Mouse (Mus musculus) adipose tissue, adult 10 weeks (tissue): ENCODE results near the gene Ppme1. TPM values are rescaled to one million over a fixed set of nuclear protein-coding genes. Genes with fewer than 3 reads are reported as not detected.

ENCODE experiments used
- polyA plus RNA-seq: library from polyadenylated mRNA; stranded (reverse); fragments of 350-450 nt; fragmentation: Illumina TruSeq; extraction: RNeasy Lipid Tissue Mini Kit (QIAGEN cat#74804); gene quantifications from one replicate; pipeline ENCODE4 v1.2.3, GENCODE M21; 2014; ENCODE audit warnings: low read depth, low replicate concordance

Ppme1 gene
- polyA plus RNA-seq = 35.6 TPM

DNA sequence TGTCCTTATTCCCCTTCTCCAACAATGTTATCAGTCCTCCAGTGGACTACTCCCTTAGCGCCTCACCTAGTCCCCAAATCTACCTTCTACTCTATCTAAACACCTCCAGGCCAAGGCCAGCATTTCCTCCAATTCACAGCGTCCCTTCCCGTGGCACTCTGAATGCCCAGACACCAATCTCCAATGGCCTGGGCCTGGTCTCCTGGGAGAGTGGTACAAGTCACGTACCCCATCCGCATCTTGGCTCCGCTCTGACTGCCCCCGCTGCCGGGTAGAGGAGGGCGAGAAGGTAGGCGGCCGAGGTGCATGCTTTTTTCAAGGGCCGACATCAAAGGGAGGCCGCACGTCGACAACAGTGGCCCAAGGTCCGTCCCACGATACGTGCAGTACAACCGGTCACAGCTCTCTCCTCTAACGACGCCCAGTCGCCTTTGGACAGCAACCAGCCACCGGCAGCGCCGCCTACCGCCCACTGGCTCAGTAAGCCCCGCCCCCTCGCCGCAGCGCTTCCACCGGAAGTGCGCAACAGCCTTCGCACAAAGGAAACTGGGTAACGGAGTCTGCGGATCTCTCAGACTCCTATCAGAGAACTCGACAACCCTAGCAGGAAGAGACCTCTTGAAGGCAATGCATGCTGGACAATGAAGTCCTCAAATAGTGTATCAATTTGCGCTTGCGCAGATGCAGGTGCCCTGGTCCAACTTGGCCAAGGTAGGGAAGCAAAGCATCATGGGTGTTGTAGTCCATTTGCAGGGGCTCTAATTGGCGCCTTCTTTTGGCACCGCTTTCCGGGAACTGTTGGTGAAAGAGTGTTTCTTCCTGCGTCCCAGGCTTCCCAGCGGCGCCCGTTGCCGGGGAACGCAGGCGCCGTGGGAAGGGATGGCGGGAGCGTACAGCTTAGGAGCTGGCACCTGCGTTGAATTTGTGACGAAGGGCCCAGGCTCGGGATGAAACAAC is at the start of gene Ppme1, which contains the start of gene C2cd3:
TSS of gene Ppme1 (minus strand) at position 813 of the 957 bp plus-strand sequence.
TSS of gene C2cd3 (plus strand) at position 739 of the 957 bp plus-strand sequence.

DNA sequence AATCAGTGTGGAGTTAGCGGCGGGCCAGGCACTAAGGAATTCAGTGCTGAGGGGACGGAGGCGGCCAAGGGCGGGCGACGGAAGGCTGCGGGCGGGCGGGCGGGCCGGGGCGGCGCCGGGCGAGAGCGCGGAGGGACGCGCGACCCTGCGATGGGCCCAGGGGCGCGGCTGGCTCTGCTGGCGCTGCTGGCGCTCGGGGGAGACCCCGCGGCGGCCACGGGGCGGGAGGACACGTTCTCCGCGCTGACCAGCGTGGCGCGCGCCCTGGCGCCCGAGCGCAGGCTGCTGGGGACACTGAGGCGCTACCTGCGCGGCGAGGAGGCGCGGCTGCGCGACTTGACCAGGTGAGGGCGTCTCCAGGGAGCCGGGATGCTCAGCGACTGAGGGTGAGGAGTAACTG is 86.7 kb downstream of the Ppme1 start, which contains the start of gene P4ha3:
TSS of gene P4ha3 (plus strand) at position 138 of the 400 bp plus-strand sequence.

Other genes starting within 250 kb of the Ppme1 start
- gene Lipt2, start 213.0 kb downstream of the Ppme1 start, polyA plus RNA-seq = 10.1 TPM
- 12.2 TPM for gene Kcne3, start 195.8 kb downstream of the Ppme1 start, polyA plus RNA-seq
- 7.0 TPM for gene Pgm2l1, start 144.9 kb downstream of the Ppme1 start, polyA plus RNA-seq
- gene P4ha3, start 86.8 kb downstream of the Ppme1 start, polyA plus RNA-seq = not detected
- 24.0 TPM for gene C2cd3, start 74 bp downstream of the Ppme1 start, polyA plus RNA-seq
- 10.0 TPM for gene Ucp3, start 100.7 kb upstream of the Ppme1 start, polyA plus RNA-seq
- gene Ucp2, start 121.0 kb upstream of the Ppme1 start, polyA plus RNA-seq = 473 TPM
- gene Dnajb13, start 142.7 kb upstream of the Ppme1 start, polyA plus RNA-seq = 8.0 TPM
- 18.5 TPM for gene Coa4, start 164.8 kb upstream of the Ppme1 start, polyA plus RNA-seq
- gene Rab6a, start 235.1 kb upstream of the Ppme1 start, polyA plus RNA-seq = 67.0 TPM
- gene Mrpl48, start 236.0 kb upstream of the Ppme1 start, polyA plus RNA-seq = 63.4 TPM